Mouse (Mus musculus) megakaryocyte, adult 5-6 weeks (primary cell): ENCODE measurements around the gene Ltbr. TPM values are rescaled to one million over a fixed set of nuclear protein-coding genes. Genes with fewer than 3 reads are reported as not detected.
"Not testable (repeated sequence)": the region's sequence is repeated elsewhere in the genome, so short reads cannot be mapped to it uniquely, and the experiment has no call there.

Source experiments
- ATAC-seq: 2 replicates; pipeline ENCODE4 v1.8.0; 2016; ENCODE audit warnings: mild to moderate bottlenecking, inconsistent platforms; ENCODE audit not compliant: poor library complexity, severe bottlenecking
- total RNA-seq, 2 experiments: library from RNA; stranded (forward) in 1 of 2; stranded (reverse) in 1 of 2; fragments of 153-499, 151-499 nt in 1 of 2; fragments of 221-1000, 200-1000 nt in 1 of 2; gene quantifications; 2 replicates each; pipeline versions ENCODE4 v1.2.3 to v1.2.4; 2015 to 2017

Gene Ltbr
- total RNA-seq, 2 experiments from 2014 or later = 30.0 to 57.1 TPM

DNA sequence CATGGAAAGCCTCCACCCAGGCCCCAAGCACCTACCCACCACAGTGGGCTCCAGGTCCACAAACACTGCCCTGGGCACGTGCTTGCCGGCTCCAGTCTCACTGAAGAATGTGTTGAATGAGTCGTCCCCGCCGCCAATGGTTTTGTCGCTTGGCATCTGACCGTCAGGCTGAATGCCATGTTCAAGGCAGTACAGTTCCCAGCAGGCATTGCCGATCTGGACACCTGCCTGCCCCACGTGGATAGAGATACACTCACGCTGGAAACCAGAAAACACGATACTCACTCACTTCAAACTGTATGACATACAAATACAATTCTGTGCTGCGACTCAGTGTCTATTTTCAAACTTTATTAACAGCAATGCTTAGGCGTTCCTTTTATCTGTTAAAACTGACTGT is 31.0 kb downstream of the Ltbr start:
- not testable (repeated sequence) for ATAC-seq

- ATAC-seq = peak; percentile 80
Observed at GRCm38 (mm10) chr6:125279729-125280128, 34.0 kb downstream of the Ltbr start.

DNA sequence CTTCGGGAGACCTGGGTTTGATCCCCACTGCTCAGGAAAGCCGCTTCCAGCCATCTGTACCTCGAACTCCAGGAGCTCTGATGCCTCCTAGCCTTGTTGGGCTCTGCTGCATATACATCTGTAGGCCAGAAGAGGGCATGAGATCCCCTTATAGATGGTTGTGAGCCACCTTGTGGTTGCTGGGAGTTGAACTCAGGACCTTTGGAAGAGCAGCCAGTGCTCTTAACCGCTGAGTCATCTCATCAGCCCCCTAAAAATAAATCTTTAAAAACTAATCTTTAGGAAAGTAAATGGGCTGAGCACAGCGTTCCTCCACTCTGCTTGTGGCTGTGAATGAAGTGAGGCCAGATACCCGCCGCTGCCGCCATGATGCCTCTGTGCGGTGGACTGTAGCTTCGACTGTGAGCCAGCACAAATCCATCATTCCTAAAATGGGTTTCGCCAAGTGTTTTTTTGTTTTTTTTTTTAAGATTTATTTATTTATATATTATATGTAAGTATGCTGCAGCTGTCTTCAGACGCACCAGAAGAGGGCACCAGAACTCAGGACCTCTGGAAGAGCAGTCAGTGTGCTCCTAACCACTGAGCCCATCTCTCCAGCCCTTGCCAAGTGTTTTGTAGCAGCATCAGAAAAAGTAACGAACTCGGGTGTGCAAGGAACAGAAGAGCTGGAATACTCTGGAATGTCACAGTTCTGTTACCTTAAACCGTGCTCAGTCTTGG is 38.7 kb downstream of the Ltbr start:
- no peak for ATAC-seq

- ATAC-seq = peak; percentile 10; the same call in 1 of the 2 replicates
Observed at GRCm38 (mm10) chr6:125272228-125272785, 41.4 kb downstream of the Ltbr start.

GRCm38 (mm10) chr6:125271455-125272227 is 42.0 kb downstream of the Ltbr start:
- peak; percentile 95 for ATAC-seq

DNA sequence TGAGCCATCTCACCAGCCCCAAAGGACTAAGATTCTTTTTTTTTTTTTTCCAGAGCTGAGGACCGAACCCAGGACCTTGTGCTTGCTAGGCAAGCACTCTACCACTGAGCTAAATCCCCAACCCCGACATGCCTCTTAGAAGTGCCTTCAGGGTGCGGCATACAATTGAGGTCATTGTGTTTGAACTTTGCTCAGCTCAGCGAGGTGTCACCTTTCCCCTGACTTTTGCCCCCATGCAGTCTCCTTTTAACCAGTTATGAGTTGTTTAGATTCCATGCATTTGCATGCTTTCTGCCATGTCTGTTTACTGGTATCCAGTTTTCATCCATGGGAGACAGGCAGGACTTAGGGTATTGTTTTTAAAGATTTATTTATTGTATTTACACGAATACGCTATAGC is 44.9 kb downstream of the Ltbr start:
- no peak for ATAC-seq

- ATAC-seq = no peak
Observed at GRCm38 (mm10) chr6:125267469-125267868, 46.2 kb downstream of the Ltbr start.

- not testable (repeated sequence) for ATAC-seq
Observed at GRCm38 (mm10) chr6:125266600-125266999, 47.1 kb downstream of the Ltbr start.

DNA sequence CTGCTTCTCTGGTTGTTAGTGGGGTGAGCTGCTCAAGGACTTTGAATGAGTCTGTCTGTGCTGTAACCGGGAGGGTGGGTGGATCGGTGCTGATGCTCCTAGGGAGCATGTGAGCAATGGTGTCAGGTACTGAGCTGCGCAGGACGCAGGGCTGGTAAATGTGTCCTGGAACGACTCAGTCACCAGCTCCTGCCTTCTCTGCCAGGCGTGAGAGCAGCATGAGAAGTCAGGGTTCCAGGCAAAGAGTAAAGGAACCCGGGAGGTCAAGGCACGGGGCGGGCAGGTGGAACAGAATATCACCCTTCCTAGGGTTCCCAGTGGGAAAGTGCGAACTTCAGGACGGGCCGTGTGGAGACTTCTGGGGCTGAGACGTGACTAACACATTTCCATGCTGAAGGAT is 47.6 kb downstream of the Ltbr start:
- no peak for ATAC-seq

- ATAC-seq = peak; percentile 77
Observed at GRCm38 (mm10) chr6:125265239-125265638, 48.4 kb downstream of the Ltbr start.

GRCm38 (mm10) chr6:125264219-125264618 is 49.5 kb downstream of the Ltbr start:
- ATAC-seq = no peak

DNA sequence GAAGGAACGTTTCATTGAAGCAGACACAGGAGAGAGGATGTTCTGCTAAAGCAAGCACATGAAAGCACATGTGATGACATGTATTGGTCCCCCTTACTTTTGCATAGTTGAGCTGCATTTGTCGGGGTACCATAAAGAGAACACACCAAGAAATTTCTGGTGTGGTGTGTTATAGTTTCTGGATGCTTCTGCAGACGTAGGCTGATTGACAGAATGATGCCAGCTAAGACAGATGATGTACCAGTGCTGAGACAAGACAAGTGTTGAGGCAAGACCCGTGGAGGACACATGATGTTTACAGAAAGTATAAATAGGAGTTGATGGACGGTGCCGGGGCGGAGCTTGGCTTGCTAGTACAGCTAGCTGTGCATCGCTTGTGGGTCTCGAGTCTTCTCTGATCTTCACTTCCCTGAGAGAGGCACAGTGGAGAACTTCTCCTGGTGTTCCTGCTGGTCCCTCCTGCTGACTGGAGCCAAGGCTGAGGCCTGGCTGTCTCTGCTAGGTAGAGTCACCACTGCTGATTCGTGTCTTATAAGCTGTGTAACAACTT is 53.6 kb downstream of the Ltbr start:
- ATAC-seq = no peak

Other genes with a start within 250 kb of the Ltbr start
- gene Lpar5, start 246.0 kb downstream of the Ltbr start, total RNA-seq (2015) = 25.1 and 25.5 TPM in 2 replicates
- gene Lpar5, start 246.0 kb downstream of the Ltbr start, total RNA-seq (2017) = 27.6 and 30.0 TPM in 2 replicates
- 64.9 and 75.9 TPM in 2 replicates for gene Chd4, start 217.9 kb downstream of the Ltbr start, total RNA-seq (2015)
- gene Chd4, start 217.9 kb downstream of the Ltbr start, total RNA-seq (2017) = 282 and 336 TPM in 2 replicates
- gene Nop2, start 182.0 kb downstream of the Ltbr start, total RNA-seq (2015) = 8.5 and 12.1 TPM in 2 replicates
- gene Nop2, start 182.0 kb downstream of the Ltbr start, total RNA-seq (2017) = 22.6 and 24.6 TPM in 2 replicates
- gene Iffo1, start 168.6 kb downstream of the Ltbr start, total RNA-seq (2015) = 18.6 and 20.1 TPM in 2 replicates
- gene Iffo1, start 168.6 kb downstream of the Ltbr start, total RNA-seq (2017) = 14.3 and 21.7 TPM in 2 replicates
- gene Gapdh, start 147.4 kb downstream of the Ltbr start, total RNA-seq (2015) = 2,892 and 2,923 TPM in 2 replicates
- 1,028 and 1,070 TPM in 2 replicates for gene Gapdh, start 147.4 kb downstream of the Ltbr start, total RNA-seq (2017)
- 195 and 225 TPM in 2 replicates for gene Ncapd2, start 122.2 kb downstream of the Ltbr start, total RNA-seq (2015)
- gene Ncapd2, start 122.2 kb downstream of the Ltbr start, total RNA-seq (2017) = 181 and 231 TPM in 2 replicates
- gene Mrpl51, start 122.1 kb downstream of the Ltbr start, total RNA-seq (2015) = 91.9 and 106 TPM in 2 replicates
- gene Mrpl51, start 122.1 kb downstream of the Ltbr start, total RNA-seq (2017) = 72.8 and 81.9 TPM in 2 replicates
- 12.6 and 13.9 TPM in 2 replicates for gene Vamp1, start 98.3 kb downstream of the Ltbr start, total RNA-seq (2015)
- 7.9 and 8.9 TPM in 2 replicates for gene Vamp1, start 98.3 kb downstream of the Ltbr start, total RNA-seq (2017)
- gene Tapbpl, start 82.0 kb downstream of the Ltbr start, total RNA-seq (2015) = 6.6 and 8.8 TPM in 2 replicates
- gene Tapbpl, start 82.0 kb downstream of the Ltbr start, total RNA-seq (2017) = 19.2 and 21.2 TPM in 2 replicates
- gene Cd27, start 76.9 kb downstream of the Ltbr start, total RNA-seq (2015) = 3.2 and 5.9 TPM in 2 replicates
- 3.5 and 3.6 TPM in 2 replicates for gene Cd27, start 76.9 kb downstream of the Ltbr start, total RNA-seq (2017)
- gene Tuba3a, start 27.8 kb downstream of the Ltbr start, total RNA-seq (2015) = not detected in 2 replicates
- gene Tuba3a, start 27.8 kb downstream of the Ltbr start, total RNA-seq (2017) = not detected in 2 replicates
- 9.0 and 9.5 TPM in 2 replicates for gene Scnn1a, start 6.8 kb upstream of the Ltbr start, total RNA-seq (2015)
- 0.99 and 1.6 TPM in 2 replicates for gene Scnn1a, start 6.8 kb upstream of the Ltbr start, total RNA-seq (2017)
- 96.4 and 101 TPM in 2 replicates for gene Tnfrsf1a, start 35.5 kb upstream of the Ltbr start, total RNA-seq (2015)
- gene Tnfrsf1a, start 35.5 kb upstream of the Ltbr start, total RNA-seq (2017) = 90.2 and 116 TPM in 2 replicates
- gene Plekhg6, start 66.9 kb upstream of the Ltbr start, total RNA-seq (2015) = not detected in 2 replicates
- gene Plekhg6, start 66.9 kb upstream of the Ltbr start, total RNA-seq (2017) = not detected in 2 replicates
- 100 and 106 TPM in 2 replicates for gene Cd9, start 180.9 kb upstream of the Ltbr start, total RNA-seq (2015)
- gene Cd9, start 180.9 kb upstream of the Ltbr start, total RNA-seq (2017) = 65.5 and 74.0 TPM in 2 replicates
- 0.18 and 1.6 TPM in 2 replicates for gene Vwf, start 232.9 kb upstream of the Ltbr start, total RNA-seq (2015)
- 0.26 and 0.49 TPM in 2 replicates for gene Vwf, start 232.9 kb upstream of the Ltbr start, total RNA-seq (2017)